ENCODE assay signal across 12 mouse cellular contexts in the genomic region with DNA sequence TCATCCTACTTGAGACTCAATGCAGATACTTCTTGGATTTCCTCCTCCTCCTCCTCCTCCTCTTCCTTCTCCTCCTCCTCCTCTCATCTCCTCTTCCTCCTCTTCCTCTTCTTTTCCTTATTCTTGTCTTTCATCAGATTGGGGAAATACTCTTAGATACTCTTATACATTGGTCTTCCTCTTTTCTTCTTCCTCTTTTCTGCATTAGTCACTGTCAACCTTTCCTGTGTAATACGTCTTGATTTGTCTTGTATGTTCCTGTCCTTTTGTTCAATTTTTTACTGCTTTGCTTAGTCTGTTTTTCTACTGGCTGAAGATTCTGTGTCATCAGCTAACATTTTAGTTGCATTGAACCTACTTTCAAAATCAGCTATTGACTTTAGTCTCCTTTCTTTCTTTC.
"Had no signal": no experiment of that assay in that cellular context is flagged by ENCODE, and none has a peak within 500 bp of the region (broad histone marks: within the 10 kb centered on the region; RNA-seq: fewer than 3 reads in every experiment).

No protein-coding gene starts in this region.

- H3K4me3 ChIP-seq: limb, embryonic 13.5 days; midbrain, embryonic 15.5 days; neural tube, embryonic 13.5 days had no signal

- H3K27ac ChIP-seq: limb, embryonic 13.5 days; liver, embryonic 14.5 days; midbrain, embryonic 15.5 days; neural tube, embryonic 13.5 days had no signal

- H3K36me3 ChIP-seq: limb, embryonic 13.5 days; midbrain, embryonic 15.5 days; neural tube, embryonic 13.5 days had no signal

- DNase-seq: kidney, adult 11 months; kidney, postnatal 10 days; kidney, postnatal 4 days; left cerebral cortex, postnatal 4 days; lung, adult 18-20 months; right cerebral cortex, postnatal 14 days; thymus, adult 2 months; thymus, postnatal 25 days had no signal

- H3K27me3 ChIP-seq: limb, embryonic 13.5 days; midbrain, embryonic 15.5 days had no signal

- ATAC-seq: midbrain, embryonic 15.5 days had no signal

- H3K9me3 ChIP-seq: limb, embryonic 13.5 days; midbrain, embryonic 15.5 days; neural tube, embryonic 13.5 days had no signal
